Mouse (Mus musculus) forebrain, embryonic 14.5 days (tissue): ENCODE data around the gene Mansc4. TPM values are rescaled to one million over a fixed set of nuclear protein-coding genes. Genes with fewer than 3 reads are reported as not detected.

Experiments used
- ATAC-seq: fragments of 200-750 bp; cut with Nextera tagmentation; 2 replicates; pipeline ENCODE4 v1.8.0; 2017; ENCODE audit warnings: mild to moderate bottlenecking, moderate library complexity
- DNase-seq: peaks from one replicate; pipeline ENCODE4 v3.0.0-alpha.2; 2015; ENCODE audit warnings: low spot score
- H3K27ac ChIP-seq: fragments of 300-500 bp; sonication (generic); 2 replicates; pipeline ENCODE4 v1.5.1; 2014; ENCODE audit warnings: low read depth, mild to moderate bottlenecking, control low read depth, low read length, moderate library complexity
- H3K27me3 ChIP-seq: fragments of 300-500 bp; sonication (generic); replicated peaks from 2 replicates; pipeline ENCODE4 v1.6.1; 2014; ENCODE audit warnings: low read length, control low read depth, mixed read lengths; ENCODE audit not compliant: control insufficient read depth, insufficient read depth
- H3K36me3 ChIP-seq: fragments of 300-500 bp; sonication (generic); 2 replicates; pipeline ENCODE4 v1.6.1; 2014; ENCODE audit warnings: low read length, control low read depth; ENCODE audit not compliant: control insufficient read depth, insufficient read depth
- H3K4me1 ChIP-seq: fragments of 300-500 bp; sonication (generic); 2 replicates; pipeline ENCODE4 v1.6.1; 2014; ENCODE audit warnings: antibody characterized with exemption, low read length, control low read depth; ENCODE audit not compliant: control insufficient read depth, insufficient read depth
- H3K4me2 ChIP-seq: fragments of 300-500 bp; sonication (generic); 2 replicates; pipeline ENCODE4 v1.6.1; 2014; ENCODE audit warnings: mild to moderate bottlenecking, control low read depth, low read length
- H3K4me3 ChIP-seq: fragments of 300-500 bp; sonication (generic); 2 replicates; pipeline ENCODE4 v1.5.1; 2014; ENCODE audit warnings: low read depth, low read length, control low read depth
- H3K9ac ChIP-seq: fragments of 300-500 bp; sonication (generic); 2 replicates; pipeline ENCODE4 v1.6.1; 2014; ENCODE audit warnings: mild to moderate bottlenecking, low read length, control low read depth, moderate library complexity
- H3K9me3 ChIP-seq: fragments of 300-500 bp; sonication (generic); replicated peaks from 2 replicates; pipeline ENCODE4 v1.6.1; 2016; ENCODE audit warnings: low read length, control low read depth, mixed read lengths; ENCODE audit not compliant: control insufficient read depth
- WGBS: fragments of 180-500 bp; shearing (Covaris S2); extraction: QIAGEN DNeasy Blood & Tissue Kit; methylation state at CpG from one replicate; pipeline ENCODE4 v1.1.7; 2014; 5-methylcytosine and 5-hydroxymethylcytosine counted together
- polyA plus RNA-seq: library from polyadenylated mRNA; unstranded; fragments of >200 nt; fragmentation: Nextera tagmentation; extraction: Ambion mirVana; gene quantifications from 2 replicates; pipeline ENCODE4 v1.2.1, GENCODE M21; 2014

Gene Mansc4
- polyA plus RNA-seq, 1 experiment from 2014 or later = 0.56 TPM

DNA sequence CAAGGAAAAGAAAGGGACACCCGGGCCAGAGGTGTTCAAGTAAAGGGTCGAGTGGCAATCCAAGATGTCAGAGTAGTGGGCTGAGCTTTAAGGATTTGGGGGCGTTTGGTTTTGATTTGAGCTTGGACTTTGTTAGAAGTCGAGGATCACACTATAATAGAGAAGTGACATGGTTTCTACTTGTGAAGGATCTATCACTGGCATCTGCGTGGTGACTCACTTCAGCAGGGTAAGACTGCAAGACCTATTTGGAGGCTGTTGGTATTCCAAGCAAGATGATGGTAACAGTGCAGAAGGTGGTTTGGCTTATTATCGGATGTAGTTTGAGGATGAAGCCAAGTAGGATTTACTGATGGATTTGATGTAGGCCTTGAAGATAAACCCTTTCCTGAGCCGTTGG is 43.2 kb downstream of the Mansc4 start:
- H3K9me3 ChIP-seq = no peaks in the 10 kb centered on the region
- H3K4me2 ChIP-seq = peak overlapping the region; percentile 59
- no peak for ATAC-seq
- peaks cover 8% of the 10 kb centered on the region for H3K4me1 ChIP-seq
- DNase-seq = no peak
- H3K27me3 ChIP-seq = no peaks in the 10 kb centered on the region
- WGBS = 54% methylated on average over 7 of the region's 7 CpGs
- H3K36me3 ChIP-seq = peaks cover 25% of the 10 kb centered on the region
- peak overlapping the region; percentile 93 for H3K9ac ChIP-seq
- H3K4me3 ChIP-seq = peak overlapping the region; percentile 93
- H3K27ac ChIP-seq = no peak overlapping the region

DNA sequence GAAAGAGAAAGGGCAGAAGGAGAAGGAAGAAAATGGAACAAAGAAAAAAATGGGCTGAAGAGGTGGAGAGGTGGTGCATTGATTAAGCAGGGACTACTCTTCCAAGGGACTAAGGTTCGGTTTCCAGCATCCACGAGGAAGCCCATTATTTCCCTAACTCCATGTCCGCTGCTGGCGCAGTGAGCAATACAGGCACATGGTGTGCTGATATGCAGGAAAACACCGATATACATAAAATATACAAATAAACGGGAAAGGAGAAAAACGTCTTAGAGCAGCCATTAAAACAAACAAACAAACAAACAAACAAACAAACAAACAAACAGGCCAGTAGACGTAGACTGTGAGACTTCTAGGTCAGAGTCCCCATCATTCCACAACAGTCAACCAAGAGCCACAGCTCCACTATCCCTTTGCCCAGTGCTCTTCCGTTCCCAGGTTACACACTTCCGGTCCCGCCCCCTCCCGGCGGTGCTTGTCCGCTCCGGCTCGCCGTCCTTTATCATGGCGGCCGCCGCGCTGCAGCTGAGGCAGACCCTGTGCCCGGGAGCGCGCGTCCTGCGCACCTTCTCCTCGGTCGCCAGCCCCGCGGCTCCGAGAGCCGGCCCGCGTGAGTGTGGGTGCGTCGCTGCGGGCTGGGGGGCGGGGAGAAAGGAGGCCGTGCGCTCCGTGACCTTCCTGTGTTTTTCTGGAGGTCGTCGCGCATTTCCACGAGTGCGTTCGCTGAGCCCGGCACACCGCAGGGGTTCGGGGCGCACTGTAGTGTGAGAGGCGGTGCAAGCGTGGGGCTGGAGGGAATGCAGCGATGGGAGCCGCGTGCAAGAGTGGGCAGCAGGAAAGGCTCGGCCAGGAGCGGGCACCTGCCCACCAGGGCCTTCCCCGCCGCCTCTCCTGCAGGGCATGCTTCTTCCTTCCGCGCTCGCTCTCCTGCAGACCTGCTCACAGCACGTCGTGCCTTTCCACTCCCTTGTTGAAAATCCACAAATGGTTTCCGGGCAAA is 44.2 kb downstream of the Mansc4 start, which contains the start of gene Mrps35:
Gene Mrps35 (plus strand): TSS at position 474 of the 1,000 bp plus-strand sequence.
- H3K27me3 ChIP-seq = no peaks in the 10 kb centered on the region
- DNase-seq (peak; percentile 94), ATAC-seq (peak; percentile 99)
- H3K36me3 ChIP-seq = peaks cover 15% of the 10 kb centered on the region
- H3K27ac ChIP-seq = peak within 1 kb of the TSS; percentile 86
- WGBS = 3% methylated on average over 66 of the region's 66 CpGs
- peak within 1 kb of the TSS; percentile 59 for H3K4me2 ChIP-seq
- H3K4me3 ChIP-seq = peak within 1 kb of the TSS; percentile 93
- no peaks in the 10 kb centered on the region for H3K9me3 ChIP-seq
- H3K4me1 ChIP-seq = peaks cover 8% of the 10 kb centered on the region
- peak within 1 kb of the TSS; percentile 93 for H3K9ac ChIP-seq

- ATAC-seq = no peak
- Histone ChIP-seq H3K4me3 (no peak within 1 kb of the TSS), H3K36me3 (no peaks in the 10 kb centered on the region), H3K4me1 (no peaks in the 10 kb centered on the region), H3K9me3 (no peaks in the 10 kb centered on the region), H3K27ac (no peak within 1 kb of the TSS), H3K4me2 (no peak within 1 kb of the TSS), H3K27me3 (no peaks in the 10 kb centered on the region), H3K9ac (no peak within 1 kb of the TSS)
- WGBS = 31% methylated on average over 13 of the region's 13 CpGs
- DNase-seq = no peak
Observed at GRCm38 (mm10) chr6:147032303-147032925, 54.4 kb downstream of the Mansc4 start, which contains the start of gene Rep15. TSS of gene Rep15 (plus strand) at chr6:147032584.

DNA sequence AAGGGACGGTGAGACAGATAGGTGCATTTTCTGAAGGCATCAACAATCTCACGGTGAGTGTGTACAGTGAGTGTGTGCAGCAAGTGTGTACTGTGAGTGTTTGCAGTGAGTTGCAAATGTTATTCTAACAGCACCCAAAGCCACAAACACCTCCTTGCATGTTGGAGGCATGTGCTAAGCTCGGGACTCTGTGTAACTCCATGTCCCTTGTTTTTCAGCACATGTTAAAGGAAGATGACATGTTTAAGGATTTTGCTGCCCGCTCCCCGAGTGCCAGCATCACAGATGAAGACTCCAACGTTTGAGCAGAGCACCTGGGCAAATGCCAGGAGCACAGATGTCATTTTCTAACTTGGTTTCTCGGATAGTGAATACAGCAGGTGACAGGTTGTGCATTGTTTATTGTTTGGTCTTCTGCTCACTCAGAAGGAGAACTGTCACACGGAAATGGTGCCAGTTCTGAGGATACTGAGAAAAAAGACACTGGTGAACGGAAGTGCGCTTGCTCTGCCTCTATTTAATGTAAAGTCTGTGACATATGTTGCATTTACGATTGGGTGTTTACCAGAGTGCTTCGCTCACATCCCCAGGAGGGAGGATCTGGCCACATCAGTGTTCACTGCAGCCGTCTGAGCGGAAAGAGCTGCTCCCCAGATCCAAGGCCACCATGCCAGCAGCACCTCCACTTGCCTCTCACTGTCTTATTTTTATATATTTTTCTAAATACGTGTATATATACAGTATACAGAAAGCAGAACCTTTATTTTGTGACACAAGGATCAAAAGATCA is 56.5 kb downstream of the Mansc4 start:
- no peaks in the 10 kb centered on the region for H3K9me3 ChIP-seq
- no peaks in the 10 kb centered on the region for H3K27me3 ChIP-seq
- H3K36me3 ChIP-seq = no peaks in the 10 kb centered on the region
- H3K27ac ChIP-seq = no peak overlapping the region
- DNase-seq (peak; percentile 53), ATAC-seq (peak; percentile 46; the same call in 1 of the 2 replicates)
- H3K4me2 ChIP-seq = no peak overlapping the region
- no peak overlapping the region for H3K4me3 ChIP-seq
- no peak overlapping the region for H3K9ac ChIP-seq
- no peaks in the 10 kb centered on the region for H3K4me1 ChIP-seq
- WGBS = 76% methylated on average over 15 of the region's 15 CpGs

GRCm38 (mm10) chr6:147029591-147029990 is 57.2 kb downstream of the Mansc4 start:
- no peak overlapping the region for H3K4me3 ChIP-seq
- no peaks in the 10 kb centered on the region for H3K4me1 ChIP-seq
- H3K4me2 ChIP-seq = no peak overlapping the region
- WGBS = 92% methylated on average over 9 of the region's 9 CpGs
- no peak overlapping the region for H3K9ac ChIP-seq
- no peaks in the 10 kb centered on the region for H3K9me3 ChIP-seq
- ATAC-seq (no peak), DNase-seq (no peak)
- H3K27me3 ChIP-seq = no peaks in the 10 kb centered on the region
- H3K27ac ChIP-seq = no peak overlapping the region
- H3K36me3 ChIP-seq = no peaks in the 10 kb centered on the region

DNA sequence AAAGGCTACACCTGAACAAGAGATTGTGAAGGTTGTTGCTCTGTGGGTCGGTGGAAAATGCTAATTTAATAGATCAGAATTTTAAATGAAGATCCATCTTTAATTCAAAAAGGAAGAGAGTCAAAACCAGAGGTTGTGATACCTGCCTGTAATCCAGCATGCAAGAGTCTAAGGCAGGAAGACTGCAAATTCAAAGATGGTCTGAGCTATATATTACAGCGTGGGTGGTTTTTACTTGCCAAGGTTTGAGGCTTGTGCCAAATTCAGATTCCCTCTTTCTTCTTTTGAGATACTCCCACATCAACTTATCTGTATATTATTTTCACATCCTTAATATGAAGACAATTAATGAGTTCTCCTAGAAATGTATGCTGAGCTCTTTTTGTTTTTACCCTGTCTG is 58.4 kb downstream of the Mansc4 start:
- no peak overlapping the region for H3K9ac ChIP-seq
- 88% methylated on average over 2 of the region's 2 CpGs for WGBS

More for the DNA sequence above, 58.4 kb downstream of the Mansc4 start:
- Histone ChIP-seq H3K9me3 (no peaks in the 10 kb centered on the region), H3K27ac (no peak overlapping the region), H3K4me3 (no peak overlapping the region), H3K4me1 (no peaks in the 10 kb centered on the region), H3K4me2 (no peak overlapping the region), H3K27me3 (no peaks in the 10 kb centered on the region), H3K36me3 (no peaks in the 10 kb centered on the region)
- ATAC-seq = no peak
- DNase-seq = no peak

Other genes starting within 250 kb of the Mansc4 start
- gene Smco2, start 236.9 kb downstream of the Mansc4 start, polyA plus RNA-seq = not detected in 2 replicates
- 10.9 and 15.9 TPM in 2 replicates for gene Ppfibp1, start 198.5 kb downstream of the Mansc4 start, polyA plus RNA-seq
- gene 1700034J05Rik, start 132.6 kb downstream of the Mansc4 start, polyA plus RNA-seq = not detected in 2 replicates
- 0.43 and 0.56 TPM in 2 replicates for gene Rep15, start 54.4 kb downstream of the Mansc4 start, polyA plus RNA-seq
- 108 and 119 TPM in 2 replicates for gene Mrps35, start 44.3 kb downstream of the Mansc4 start, polyA plus RNA-seq
- gene Klhl42, start 4.3 kb upstream of the Mansc4 start, polyA plus RNA-seq = 6.3 and 7.5 TPM in 2 replicates
- 0.91 and 1.7 TPM in 2 replicates for gene Pthlh, start 177.2 kb upstream of the Mansc4 start, polyA plus RNA-seq